In the genomic region with DNA sequence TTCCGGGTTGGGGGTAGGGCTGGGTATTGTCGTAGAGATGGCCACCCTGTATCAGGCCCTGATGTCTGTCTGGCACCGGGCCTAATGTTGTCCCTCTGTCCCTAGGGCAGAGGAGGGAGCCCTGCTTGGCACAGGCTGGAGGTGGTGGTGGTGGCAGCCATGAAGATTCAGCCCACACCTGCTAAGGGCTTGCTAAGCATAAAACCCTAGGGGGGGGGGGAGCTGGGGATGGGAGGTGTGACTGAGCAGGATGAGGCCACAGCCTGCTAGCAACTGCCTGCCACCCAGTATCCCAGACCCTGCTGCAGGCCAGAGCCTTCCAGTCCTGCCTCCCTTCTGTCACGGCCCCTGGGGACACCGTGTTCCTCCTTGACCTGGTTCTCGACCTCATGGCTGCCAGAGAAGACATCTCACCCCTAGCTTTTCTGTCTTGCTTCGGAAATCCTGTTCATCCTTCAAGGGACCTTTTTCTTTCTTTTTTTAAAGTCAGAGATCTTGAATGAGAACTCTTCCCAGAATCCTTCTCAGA, we compare ENCODE assay signal across 13 mouse cellular contexts. TPM values are rescaled to one million over a fixed set of nuclear protein-coding genes. Genes with fewer than 3 reads are reported as not detected.
DNase-seq lines count a peak whose midpoint lies in the region; ATAC-seq and TF ChIP-seq lines count a peak whose summit lies in the region.
"Had no signal": no experiment of that assay in that cellular context is flagged by ENCODE, and none has a peak within 500 bp of the region (broad histone marks: within the 10 kb centered on the region; RNA-seq: fewer than 3 reads in every experiment).

No protein-coding gene starts in this region.

- H3K9ac ChIP-seq in midbrain, embryonic 14.5 days (replicated peaks; ENCODE audit: low read length): no peak overlapping the region
- no peak overlapping the region for H3K9ac ChIP-seq in midbrain, embryonic 11.5 days (ENCODE audit: low read length)
- H3K9ac ChIP-seq in heart, postnatal 0 days (replicated peaks; ENCODE audit: low read depth, low read length): no peak overlapping the region; the same call in 1 of the 2 replicates
- H3K9ac ChIP-seq in stomach, postnatal 0 days (ENCODE audit: low read length): 0 out of 2 replicates have a peak overlapping the region, but pooled peaks have one; percentile 23
- H3K9ac ChIP-seq: hindbrain, embryonic 15.5 days had no signal

- H3K4me3 ChIP-seq in midbrain, embryonic 14.5 days (replicated peaks; ENCODE audit: low read depth, low read length): no peak overlapping the region
- no peak overlapping the region for H3K4me3 ChIP-seq in midbrain, embryonic 11.5 days (ENCODE audit: low read depth, low read length)
- H3K4me3 ChIP-seq in heart, postnatal 0 days (ENCODE audit: low read depth, low read length): no peak overlapping the region
- H3K4me3 ChIP-seq in stomach, postnatal 0 days (ENCODE audit: low read depth, low read length): no peak overlapping the region
- H3K4me3 ChIP-seq: hindbrain, embryonic 15.5 days had no signal

- peak overlapping the region; percentile 53; the same call in 1 of the 2 replicates for H3K27ac ChIP-seq in midbrain, embryonic 14.5 days (replicated peaks; ENCODE audit: low read depth, low read length)
- no peak overlapping the region for H3K27ac ChIP-seq in midbrain, embryonic 11.5 days (ENCODE audit: low read depth, low read length)
- H3K27ac ChIP-seq in heart, postnatal 0 days (ENCODE audit: low read depth): peak overlapping the region; percentile 84
- H3K27ac ChIP-seq in stomach, postnatal 0 days (replicated peaks): peak overlapping the region; percentile 40; the same call in 1 of the 2 replicates

- no peak overlapping the region for H3K4me2 ChIP-seq in midbrain, embryonic 14.5 days (ENCODE audit: low read length)
- no peak overlapping the region for H3K4me2 ChIP-seq in midbrain, embryonic 11.5 days
- H3K4me2 ChIP-seq in heart, postnatal 0 days (ENCODE audit: low read depth, low read length): no peak overlapping the region
- H3K4me2 ChIP-seq in stomach, postnatal 0 days (replicated peaks; ENCODE audit: low read depth): no peak overlapping the region
- H3K4me2 ChIP-seq: hindbrain, embryonic 15.5 days had no signal

- no peak for TF ChIP-seq EP300 in heart, postnatal 0 days (IDR thresholded peaks at IDR 0.05; ENCODE audit: low read depth)
- no peak for TF ChIP-seq EP300 in stomach, postnatal 0 days (optimal IDR thresholded peaks at IDR 0.05)

- no peaks in the 10 kb centered on the region for H3K9me3 ChIP-seq in midbrain, embryonic 14.5 days (ENCODE audit: control insufficient read depth, low read length)
- no peaks in the 10 kb centered on the region for H3K9me3 ChIP-seq in midbrain, embryonic 11.5 days (ENCODE audit: control insufficient read depth, low read length)
- H3K9me3 ChIP-seq in heart, postnatal 0 days (replicated peaks; ENCODE audit: control insufficient read depth, low read length): no peaks in the 10 kb centered on the region
- H3K9me3 ChIP-seq in stomach, postnatal 0 days (ENCODE audit: control insufficient read depth, low read length): no peaks in the 10 kb centered on the region
- H3K9me3 ChIP-seq: hindbrain, embryonic 15.5 days had no signal

- H3K36me3 ChIP-seq in midbrain, embryonic 14.5 days (ENCODE audit: control insufficient read depth, insufficient read depth, low read length): no peaks in the 10 kb centered on the region
- no peaks in the 10 kb centered on the region for H3K36me3 ChIP-seq in midbrain, embryonic 11.5 days (ENCODE audit: control insufficient read depth, insufficient read depth, low read length)
- H3K36me3 ChIP-seq in heart, postnatal 0 days (replicated peaks; ENCODE audit: control insufficient read depth, insufficient read depth, low read length): peaks cover 11% of the 10 kb centered on the region
- no peaks in the 10 kb centered on the region for H3K36me3 ChIP-seq in stomach, postnatal 0 days (ENCODE audit: control insufficient read depth, insufficient read depth, low read length)
- H3K36me3 ChIP-seq: hindbrain, embryonic 15.5 days had no signal

- no peak for ATAC-seq in midbrain, embryonic 14.5 days (ENCODE audit: low FRiP score, low TSS enrichment)
- no peak for ATAC-seq in midbrain, embryonic 11.5 days (ENCODE audit: low FRiP score)
- no peak for ATAC-seq in heart, postnatal 0 days (ENCODE audit: insufficient read depth, low read depth)
- no peak for ATAC-seq in stomach, postnatal 0 days (ENCODE audit: low FRiP score, low TSS enrichment)
- no peak for ATAC-seq in monocyte, adult 5-6 weeks (replicated peaks; ENCODE audit: insufficient number of reproducible peaks, low FRiP score, low TSS enrichment, poor library complexity, severe bottlenecking)
- ATAC-seq: Patski had no signal

- peak; percentile 95 for DNase-seq in heart, adult 11 months
- no peak for DNase-seq in heart, postnatal 4 days
- no peak for DNase-seq in midbrain, embryonic 14.5 days
- no peak for DNase-seq in midbrain, embryonic 11.5 days (ENCODE audit: low spot score, missing footprints)
- DNase-seq in heart, postnatal 0 days (ENCODE audit: low spot score): no peak
- no peak for DNase-seq in stomach, postnatal 0 days (ENCODE audit: low spot score)
- DNase-seq in c-Kit-positive CD71-positive TER-119-positive erythroid progenitor cells, embryonic 14.5 days (ENCODE audit: low spot score): no peak
- DNase-seq: right cerebral cortex, postnatal 14 days had no signal

- 38% methylated on average over 7 of the region's 7 CpGs for WGBS in midbrain, embryonic 14.5 days
- 37% methylated on average over 7 of the region's 7 CpGs for WGBS in midbrain, embryonic 11.5 days
- WGBS in heart, postnatal 0 days: 35% methylated on average over 6 of the region's 7 CpGs
- WGBS in stomach, postnatal 0 days: 34% methylated on average over 7 of the region's 7 CpGs

- peaks cover 40% of the 10 kb centered on the region for H3K4me1 ChIP-seq in midbrain, embryonic 14.5 days (ENCODE audit: control insufficient read depth, insufficient read depth, low read length)
- peaks cover 40% of the 10 kb centered on the region for H3K4me1 ChIP-seq in midbrain, embryonic 11.5 days (ENCODE audit: control insufficient read depth, insufficient read depth, low read length)
- H3K4me1 ChIP-seq in heart, postnatal 0 days (ENCODE audit: control insufficient read depth, insufficient read depth): peaks cover 62% of the 10 kb centered on the region
- H3K4me1 ChIP-seq in stomach, postnatal 0 days (replicated peaks; ENCODE audit: control insufficient read depth, insufficient read depth): peaks cover 19% of the 10 kb centered on the region; the same call in 1 of the 2 replicates

- H3K27me3 ChIP-seq in midbrain, embryonic 14.5 days (ENCODE audit: control insufficient read depth, insufficient read depth, low read length): peaks cover under 1% of the 10 kb centered on the region; the same call in 1 of the 2 replicates
- peaks cover 2% of the 10 kb centered on the region; the same call in 1 of the 2 replicates for H3K27me3 ChIP-seq in midbrain, embryonic 11.5 days (ENCODE audit: control insufficient read depth, insufficient read depth, low read length)
- H3K27me3 ChIP-seq in heart, postnatal 0 days (ENCODE audit: control insufficient read depth, insufficient read depth, low read length): no peaks in the 10 kb centered on the region
- H3K27me3 ChIP-seq in stomach, postnatal 0 days (ENCODE audit: control insufficient read depth, insufficient read depth, low read length): no peaks in the 10 kb centered on the region
- H3K27me3 ChIP-seq: hindbrain, embryonic 15.5 days; Patski had no signal

- no peak for TF ChIP-seq CTCF in heart, postnatal 0 days (IDR thresholded peaks at IDR 0.05; ENCODE audit: low read depth)
- no peak for TF ChIP-seq CTCF in stomach, postnatal 0 days (IDR thresholded peaks at IDR 0.05; ENCODE audit: low read depth)

RNA-seq across cellular contexts. Expression of a gene that starts 27.0 kb away (rescaled TPM):
- 1 to 10 TPM; 2.0 to 2.5 TPM for total RNA-seq in heart, postnatal 4 days (2021)
- 0.70 and 2.0 TPM in 2 replicates for polyA plus RNA-seq in midbrain, embryonic 14.5 days (2014; fragmentation: Nextera tagmentation; extraction: Ambion mirVana)
- not detected in 2 replicates for polyA plus RNA-seq in midbrain, embryonic 11.5 days (2014; fragmentation: Nextera tagmentation; extraction: Ambion mirVana)
- total RNA-seq in heart, postnatal 0 days (2014; rRNA removed; ENCODE audit: low replicate concordance): 4.2 and 14.7 TPM in 2 replicates
- 5.8 and 6.3 TPM in 2 replicates for polyA plus RNA-seq in heart, postnatal 0 days (2015; fragmentation: Nextera tagmentation; extraction: Ambion mirVana)
- polyA plus RNA-seq in stomach, postnatal 0 days (2015; fragmentation: Nextera tagmentation; extraction: Ambion mirVana): 1.9 and 2.1 TPM in 2 replicates
- not detected in 3 replicates for total RNA-seq in monocyte, adult 5-6 weeks (2017)
- total RNA-seq: common myeloid progenitor, adult 5-6 weeks had no signal
- polyA plus RNA-seq: liver, embryonic 16.5 days had no signal

RNA-seq across cellular contexts. Expression of a gene that starts 28.2 kb away (rescaled TPM):
- 10 to 100 TPM; 34.6 to 38.1 TPM for total RNA-seq in heart, postnatal 4 days (2021)
- 8.8 and 11.0 TPM in 2 replicates for polyA plus RNA-seq in midbrain, embryonic 14.5 days (2014; fragmentation: Nextera tagmentation; extraction: Ambion mirVana)
- 13.2 and 14.8 TPM in 2 replicates for polyA plus RNA-seq in midbrain, embryonic 11.5 days (2014; fragmentation: Nextera tagmentation; extraction: Ambion mirVana)
- total RNA-seq in heart, postnatal 0 days (2014; rRNA removed; ENCODE audit: low replicate concordance): 24.0 and 36.2 TPM in 2 replicates
- 14.7 and 15.8 TPM in 2 replicates for polyA plus RNA-seq in heart, postnatal 0 days (2015; fragmentation: Nextera tagmentation; extraction: Ambion mirVana)
- 20.1 and 25.9 TPM in 2 replicates for polyA plus RNA-seq in stomach, postnatal 0 days (2015; fragmentation: Nextera tagmentation; extraction: Ambion mirVana)
- total RNA-seq in monocyte, adult 5-6 weeks (2017): 61.0 to 76.9 TPM (median 62.9 TPM) in 3 replicates

RNA-seq across cellular contexts. Expression of a gene that starts 48.2 kb away (rescaled TPM):
- total RNA-seq in heart, postnatal 4 days (2021): 10 to 100 TPM in 1 of 2 experiments, 1 to 10 TPM in 1; 9.8 to 10.2 TPM
- 2.5 and 5.6 TPM in 2 replicates for polyA plus RNA-seq in midbrain, embryonic 14.5 days (2014; fragmentation: Nextera tagmentation; extraction: Ambion mirVana)
- polyA plus RNA-seq in midbrain, embryonic 11.5 days (2014; fragmentation: Nextera tagmentation; extraction: Ambion mirVana): 44.3 and 45.0 TPM in 2 replicates
- total RNA-seq in heart, postnatal 0 days (2014; rRNA removed; ENCODE audit: low replicate concordance): 1.4 and 2.2 TPM in 2 replicates
- polyA plus RNA-seq in heart, postnatal 0 days (2015; fragmentation: Nextera tagmentation; extraction: Ambion mirVana): 4.2 and 4.5 TPM in 2 replicates
- 6.6 and 7.0 TPM in 2 replicates for polyA plus RNA-seq in stomach, postnatal 0 days (2015; fragmentation: Nextera tagmentation; extraction: Ambion mirVana)
- 0.67 to 1.7 TPM (median 0.75 TPM) in 3 replicates for total RNA-seq in monocyte, adult 5-6 weeks (2017)
